Mouse (Mus musculus) midbrain, postnatal 0 days (tissue): ENCODE measurements around the gene Man1c1. TPM values are rescaled to one million over a fixed set of nuclear protein-coding genes. Genes with fewer than 3 reads are reported as not detected.

Experiments
- ATAC-seq: fragments of 200-750 bp; cut with Nextera tagmentation; 2 replicates; pipeline ENCODE4 v1.8.0; 2017; ENCODE audit warnings: moderate number of reproducible peaks, mild to moderate bottlenecking, moderate TSS enrichment, moderate library complexity; ENCODE audit not compliant: low FRiP score
- DNase-seq: peaks from one replicate; pipeline ENCODE4 v3.0.0-alpha.2; 2015; ENCODE audit warnings: low spot score
- H3K27ac ChIP-seq: fragments of 300-500 bp; sonication (generic); 2 replicates; pipeline ENCODE4 v1.5.1; 2014; ENCODE audit warnings: low read depth, mild to moderate bottlenecking, low read length, mixed read lengths
- H3K27me3 ChIP-seq: fragments of 300-500 bp; sonication (generic); 2 replicates; pipeline ENCODE4 v1.6.1; 2014; ENCODE audit warnings: low read length, control low read depth, mixed read lengths; ENCODE audit not compliant: insufficient read depth
- H3K36me3 ChIP-seq: fragments of 300-500 bp; sonication (generic); 2 replicates; pipeline ENCODE4 v1.6.1; 2014; ENCODE audit warnings: low read length, control low read depth, mixed read lengths; ENCODE audit not compliant: insufficient read depth
- H3K4me1 ChIP-seq: fragments of 300-500 bp; sonication (generic); 2 replicates; pipeline ENCODE4 v1.6.1; 2014; ENCODE audit warnings: mild to moderate bottlenecking, control low read depth, antibody characterized with exemption, low read length, mixed read lengths; ENCODE audit not compliant: insufficient read depth
- H3K4me2 ChIP-seq: fragments of 300-500 bp; sonication (generic); 2 replicates; pipeline ENCODE4 v1.6.1; 2014; ENCODE audit warnings: low read depth, mild to moderate bottlenecking, low read length, mixed read lengths; ENCODE audit not compliant: poor library complexity, severe bottlenecking
- H3K4me3 ChIP-seq: fragments of 300-500 bp; sonication (generic); 2 replicates; pipeline ENCODE4 v1.5.1; 2014; ENCODE audit warnings: low read depth, mild to moderate bottlenecking, low read length, moderate library complexity
- H3K9ac ChIP-seq: fragments of 300-500 bp; sonication (generic); replicated peaks from 2 replicates; pipeline ENCODE4 v1.6.1; 2014; ENCODE audit warnings: mild to moderate bottlenecking, low read length, moderate library complexity, mixed read lengths; ENCODE audit not compliant: poor library complexity, severe bottlenecking
- H3K9me3 ChIP-seq: fragments of 300-500 bp; sonication (generic); 2 replicates; pipeline ENCODE4 v1.6.1; 2016; ENCODE audit warnings: low read length, control low read depth
- CTCF ChIP-seq: IDR thresholded peaks from 2 replicates; pipeline ENCODE4 v1.5.1; 2016; ENCODE audit warnings: antibody characterized with exemption, mild to moderate bottlenecking
- WGBS: fragments of 180-500 bp; shearing (Covaris S2); extraction: QIAGEN DNeasy Blood & Tissue Kit; methylation state at CpG from one replicate; pipeline ENCODE4 v1.1.7; 2014; 5-methylcytosine and 5-hydroxymethylcytosine counted together
- polyA plus RNA-seq: library from polyadenylated mRNA; unstranded; fragments of >200 nt; fragmentation: Nextera tagmentation; extraction: Ambion mirVana; gene quantifications from 2 replicates; pipeline ENCODE4 v1.2.1, GENCODE M21; 2015
- total RNA-seq: library from RNA; depleted of rRNA; stranded (reverse); fragments of >200 nt; gene quantifications from 2 replicates; pipeline ENCODE4 v1.2.3, GENCODE M21; 2014

Gene Man1c1
- total and polyA plus RNA-seq, 2 experiments from 2014 or later, result 3.4 to 28.7 TPM

- Histone ChIP-seq H3K27me3 (no peaks in the 10 kb centered on the region), H3K4me2 (no peak overlapping the region), H3K4me1 (no peaks in the 10 kb centered on the region), H3K9me3 (no peaks in the 10 kb centered on the region), H3K9ac (no peak overlapping the region), H3K4me3 (no peak overlapping the region), H3K27ac (no peak overlapping the region), H3K36me3 (no peaks in the 10 kb centered on the region)
- WGBS, result 90% methylated on average over 7 of the region's 7 CpGs
- ATAC-seq, result no peak
- no peak for TF ChIP-seq CTCF
- DNase-seq, result no peak
Observed at GRCm38 (mm10) chr4:134586126-134586525, 118.0 kb downstream of the Man1c1 start.

GRCm38 (mm10) chr4:134583513-134583912, 120.6 kb downstream of the Man1c1 start:
- H3K9ac ChIP-seq, result no peak overlapping the region
- peak; percentile 61 for TF ChIP-seq CTCF
- ATAC-seq (no peak), DNase-seq (no peak)
- 83% methylated on average over 3 of the region's 3 CpGs for WGBS
- H3K27me3 ChIP-seq, result no peaks in the 10 kb centered on the region
- no peak overlapping the region for H3K4me3 ChIP-seq
- no peaks in the 10 kb centered on the region for H3K9me3 ChIP-seq
- no peak overlapping the region for H3K27ac ChIP-seq
- no peak overlapping the region for H3K4me2 ChIP-seq
- no peaks in the 10 kb centered on the region for H3K36me3 ChIP-seq
- no peaks in the 10 kb centered on the region for H3K4me1 ChIP-seq

GRCm38 (mm10) chr4:134581365-134581764, 122.7 kb downstream of the Man1c1 start:
- ATAC-seq (no peak; the same call in 1 of the 2 replicates), DNase-seq (peak; percentile 56)
- WGBS, result 57% methylated on average over 8 of the region's 8 CpGs
- no peak for TF ChIP-seq CTCF
- Histone ChIP-seq H3K4me1 (no peaks in the 10 kb centered on the region), H3K9ac (no peak overlapping the region), H3K4me3 (no peak overlapping the region), H3K27me3 (no peaks in the 10 kb centered on the region), H3K9me3 (no peaks in the 10 kb centered on the region), H3K36me3 (no peaks in the 10 kb centered on the region), H3K4me2 (no peak overlapping the region), H3K27ac (no peak overlapping the region)

GRCm38 (mm10) chr4:134580351-134581148, 123.5 kb downstream of the Man1c1 start:
- WGBS, result 64% methylated on average over 15 of the region's 15 CpGs
- no peak overlapping the region for H3K9ac ChIP-seq
- H3K27ac ChIP-seq, result no peak overlapping the region
- no peaks in the 10 kb centered on the region for H3K27me3 ChIP-seq
- no peak overlapping the region for H3K4me3 ChIP-seq
- no peak for ATAC-seq
- H3K9me3 ChIP-seq, result no peaks in the 10 kb centered on the region
- no peaks in the 10 kb centered on the region for H3K4me1 ChIP-seq
- H3K36me3 ChIP-seq, result no peaks in the 10 kb centered on the region
- H3K4me2 ChIP-seq, result no peak overlapping the region
- no peak for TF ChIP-seq CTCF
- peak; percentile 68 for DNase-seq

GRCm38 (mm10) chr4:134579620-134580019, 124.5 kb downstream of the Man1c1 start:
- no peak for ATAC-seq
- Histone ChIP-seq H3K27ac (no peak overlapping the region), H3K9ac (no peak overlapping the region), H3K36me3 (no peaks in the 10 kb centered on the region), H3K27me3 (no peaks in the 10 kb centered on the region), H3K4me1 (no peaks in the 10 kb centered on the region), H3K9me3 (no peaks in the 10 kb centered on the region), H3K4me3 (no peak overlapping the region), H3K4me2 (no peak overlapping the region)
- no peak for TF ChIP-seq CTCF
- no peak for DNase-seq
- 28% methylated on average over 5 of the region's 5 CpGs for WGBS

GRCm38 (mm10) chr4:134579212-134579611, 124.9 kb downstream of the Man1c1 start:
- no peaks in the 10 kb centered on the region for H3K9me3 ChIP-seq
- no peak for DNase-seq
- no peak overlapping the region for H3K4me2 ChIP-seq
- WGBS, result 30% methylated on average over 11 of the region's 11 CpGs
- H3K27me3 ChIP-seq, result no peaks in the 10 kb centered on the region
- H3K27ac ChIP-seq, result no peak overlapping the region
- no peak for ATAC-seq
- no peaks in the 10 kb centered on the region for H3K36me3 ChIP-seq
- H3K4me1 ChIP-seq, result no peaks in the 10 kb centered on the region
- H3K9ac ChIP-seq, result no peak overlapping the region
- no peak overlapping the region for H3K4me3 ChIP-seq
- TF ChIP-seq CTCF, result peak; percentile 46
